Mouse (Mus musculus) ES-E14 (cell line): ENCODE results near the gene Lmbr1l.

Source experiments
- CHD2 ChIP-seq: IDR thresholded peaks from 2 replicates; pipeline ENCODE4 v1.6.1; 2014; ENCODE audit warnings: mild to moderate bottlenecking, low read depth, low read length, inconsistent platforms
- MAFK ChIP-seq: IDR thresholded peaks from 2 replicates; pipeline ENCODE4 v1.6.1; 2014; ENCODE audit warnings: mild to moderate bottlenecking, low read depth, low read length, inconsistent platforms; ENCODE audit not compliant: insufficient read depth
- ZNF384 ChIP-seq: IDR thresholded peaks from 2 replicates; pipeline ENCODE4 v1.6.1; 2012; ENCODE audit warnings: low read depth, low read length, inconsistent platforms

DNA sequence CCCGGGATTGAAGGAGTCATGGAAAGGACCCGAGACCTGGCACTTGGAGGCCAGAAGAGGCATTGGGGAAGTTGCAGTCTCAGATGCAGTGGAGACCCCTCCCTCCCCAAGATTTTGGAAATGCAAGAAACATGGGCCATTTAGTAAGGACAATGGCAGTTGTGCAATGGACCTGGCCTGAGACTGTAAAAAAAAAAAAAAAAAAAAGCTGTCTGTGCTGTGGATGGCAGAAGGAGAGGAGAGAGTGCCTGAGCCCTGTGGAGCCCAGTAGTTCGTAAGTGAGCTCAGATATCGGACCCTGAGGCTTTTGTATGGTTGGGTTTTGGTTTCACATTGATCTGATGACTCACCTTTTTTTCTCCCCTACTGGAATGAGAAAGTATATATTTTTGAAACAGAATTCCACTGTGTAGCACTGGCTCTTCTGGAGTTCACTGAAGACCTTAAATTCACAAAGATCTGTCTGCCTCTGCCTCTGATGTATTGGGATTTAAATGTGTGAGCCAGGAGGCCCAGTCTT lies 40.9 kb upstream of the Lmbr1l start:
- TF ChIP-seq MAFK: no peak
- no peak for TF ChIP-seq CHD2
- no peak for TF ChIP-seq ZNF384
